Mouse (Mus musculus): ENCODE results near the gene Tcl1b5. TPM values are rescaled to one million over a fixed set of nuclear protein-coding genes. Genes with fewer than 3 reads are reported as not detected.

Gene Tcl1b5
- polyA plus RNA-seq, 1 experiment from 2014 or later = not detected

DNA sequence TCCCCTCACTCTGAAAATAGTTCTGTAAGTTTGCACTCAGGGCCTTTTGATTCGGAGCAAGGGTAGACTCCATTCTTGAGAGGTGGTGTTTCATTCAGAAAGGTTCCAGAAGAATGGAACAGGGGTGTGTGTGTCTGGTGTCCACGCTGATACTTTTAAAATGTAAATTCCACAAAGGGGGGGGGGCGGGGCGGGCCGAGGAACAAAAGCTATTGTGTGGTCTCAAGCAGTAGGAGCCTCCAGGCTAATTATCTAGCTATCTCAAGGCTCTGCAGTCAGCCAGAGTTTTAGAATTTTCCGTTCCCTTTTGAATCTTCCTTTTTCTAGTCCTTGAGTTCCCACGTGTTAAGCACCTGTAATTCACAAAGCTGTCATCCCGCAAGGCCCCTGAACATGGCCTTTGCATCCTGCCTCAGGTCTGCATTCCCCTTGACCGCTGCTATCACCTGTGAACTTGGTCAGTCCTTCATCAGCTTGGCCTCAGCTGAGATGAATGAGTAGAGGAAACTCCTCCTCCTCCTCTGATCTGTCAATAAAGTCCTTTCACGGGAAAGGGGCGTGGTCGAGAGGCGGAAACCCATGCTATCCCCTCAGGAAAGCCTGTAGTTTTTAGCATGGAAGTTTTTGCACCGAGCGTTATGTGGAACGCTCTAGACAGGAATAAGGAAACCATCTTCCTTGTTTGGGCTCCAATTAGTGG is 48.6 kb downstream of the Tcl1b5 start:
- 41% methylated on average over 16 of the region's 16 CpGs for WGBS
- Histone ChIP-seq H3K4me3 (ENCODE audit: low read depth, low read length) (no peak overlapping the region), H3K4me2 (ENCODE audit: low read length) (no peak overlapping the region), H3K27me3 (replicated peaks; ENCODE audit: control insufficient read depth, insufficient read depth, low read length) (no peaks in the 10 kb centered on the region), H3K4me1 (ENCODE audit: control insufficient read depth, insufficient read depth, low read length) (no peaks in the 10 kb centered on the region), H3K27ac (ENCODE audit: low read depth, low read length) (no peak overlapping the region), H3K9me3 (replicated peaks; ENCODE audit: control insufficient read depth, low read length) (no peaks in the 10 kb centered on the region), H3K9ac (ENCODE audit: low read length) (no peak overlapping the region), H3K36me3 (ENCODE audit: control insufficient read depth, insufficient read depth, low read length) (no peaks in the 10 kb centered on the region)
- ATAC-seq (no peak), DNase-seq (ENCODE audit: low spot score) (no peak)

Other genes starting within 250 kb of the Tcl1b5 start
- gene Syne3, start 166.5 kb upstream of the Tcl1b5 start, polyA plus RNA-seq (2014; fragmentation: Nextera tagmentation; extraction: Ambion mirVana) = 0.08 and 0.22 TPM in 2 replicates
- 154 and 173 TPM in 2 replicates for gene Glrx5, start 143.7 kb upstream of the Tcl1b5 start, polyA plus RNA-seq (2014; fragmentation: Nextera tagmentation; extraction: Ambion mirVana)
- not detected in 2 replicates for gene Tcl1b2, start 30.3 kb upstream of the Tcl1b5 start, polyA plus RNA-seq (2014; fragmentation: Nextera tagmentation; extraction: Ambion mirVana)
- not detected in 2 replicates for gene Tcl1b1, start 16.7 kb upstream of the Tcl1b5 start, polyA plus RNA-seq (2014; fragmentation: Nextera tagmentation; extraction: Ambion mirVana)
- gene Tcl1b3, start 14.7 kb downstream of the Tcl1b5 start, polyA plus RNA-seq (2014; fragmentation: Nextera tagmentation; extraction: Ambion mirVana) = not detected in 2 replicates
- gene Tcl1b4, start 25.6 kb downstream of the Tcl1b5 start, polyA plus RNA-seq (2014; fragmentation: Nextera tagmentation; extraction: Ambion mirVana) = not detected in 2 replicates
- gene Tcl1, start 46.4 kb downstream of the Tcl1b5 start, polyA plus RNA-seq (2014; fragmentation: Nextera tagmentation; extraction: Ambion mirVana) = not detected in 2 replicates
- gene Tunar, start 157.5 kb downstream of the Tcl1b5 start, polyA plus RNA-seq (2014; fragmentation: Nextera tagmentation; extraction: Ambion mirVana) = 4.4 and 6.6 TPM in 2 replicates